Mouse (Mus musculus) liver, embryonic 11.5 days (tissue): ENCODE measurements around the gene Itih4. TPM values are rescaled to one million over a fixed set of nuclear protein-coding genes. Genes with fewer than 3 reads are reported as not detected.

Experiments
- ATAC-seq: fragments of 200-750 bp; cut with Nextera tagmentation; replicated peaks from 2 replicates; pipeline ENCODE4 v1.8.0; 2017; ENCODE audit warnings: moderate number of reproducible peaks, mild to moderate bottlenecking, moderate TSS enrichment, moderate library complexity; ENCODE audit not compliant: low FRiP score
- DNase-seq: peaks from one replicate; pipeline ENCODE4 v3.0.0-alpha.2; 2017; ENCODE audit warnings: low spot score
- H3K27ac ChIP-seq: fragments of 300-500 bp; sonication (generic); 2 replicates; pipeline ENCODE4 v1.5.1; 2014; ENCODE audit warnings: mild to moderate bottlenecking, low read depth, low read length, control low read depth
- H3K27me3 ChIP-seq: fragments of 300-500 bp; sonication (generic); replicated peaks from 2 replicates; pipeline ENCODE4 v1.6.1; 2014; ENCODE audit warnings: low read length, mixed read lengths; ENCODE audit not compliant: control insufficient read depth, insufficient read depth
- H3K36me3 ChIP-seq: fragments of 300-500 bp; sonication (generic); 2 replicates; pipeline ENCODE4 v1.6.1; 2014; ENCODE audit warnings: mild to moderate bottlenecking, low read length, moderate library complexity, mixed read lengths; ENCODE audit not compliant: control insufficient read depth, insufficient read depth
- H3K4me1 ChIP-seq: fragments of 300-500 bp; sonication (generic); replicated peaks from 2 replicates; pipeline ENCODE4 v1.6.1; 2014; ENCODE audit warnings: low read length, mixed read lengths; ENCODE audit not compliant: control insufficient read depth, insufficient read depth
- H3K4me2 ChIP-seq: fragments of 300-500 bp; sonication (generic); 2 replicates; pipeline ENCODE4 v1.6.1; 2014; ENCODE audit warnings: mild to moderate bottlenecking, control low read depth, moderate library complexity
- H3K4me3 ChIP-seq: fragments of 300-500 bp; sonication (generic); 2 replicates; pipeline ENCODE4 v1.5.1; 2014; ENCODE audit warnings: low read depth, low read length, control low read depth
- H3K9ac ChIP-seq: fragments of 300-500 bp; sonication (generic); 2 replicates; pipeline ENCODE4 v1.6.1; 2014; ENCODE audit warnings: low read depth, low read length, control low read depth
- H3K9me3 ChIP-seq: fragments of 300-500 bp; sonication (generic); 2 replicates; pipeline ENCODE4 v1.6.1; 2016; ENCODE audit warnings: low read length, inconsistent platforms, mixed read lengths; ENCODE audit not compliant: control insufficient read depth
- WGBS: fragments of 180-500 bp; shearing (Covaris S2); extraction: QIAGEN DNeasy Blood & Tissue Kit; methylation state at CpG from one replicate; pipeline ENCODE4 v1.1.7; 2014; 5-methylcytosine and 5-hydroxymethylcytosine counted together
- polyA plus RNA-seq: library from polyadenylated mRNA; unstranded; fragments of >200 nt; fragmentation: Nextera tagmentation; extraction: Ambion mirVana; gene quantifications from 2 replicates; pipeline ENCODE4 v1.2.1, GENCODE M21; 2014

Gene Itih4
- polyA plus RNA-seq, 1 experiment from 2014 or later: 3.4 TPM

- no peak overlapping the region for H3K27ac ChIP-seq
- DNase-seq: no peak
- H3K4me1 ChIP-seq: no peaks in the 10 kb centered on the region
- ATAC-seq: no peak
- no peaks in the 10 kb centered on the region for H3K36me3 ChIP-seq
- H3K9me3 ChIP-seq: no peaks in the 10 kb centered on the region
- WGBS: 88% methylated on average over 8 of the region's 8 CpGs
- H3K4me2 ChIP-seq: no peak overlapping the region
- no peak overlapping the region for H3K9ac ChIP-seq
- H3K4me3 ChIP-seq: no peak overlapping the region
- H3K27me3 ChIP-seq: no peaks in the 10 kb centered on the region
Measured at GRCm38 (mm10) chr14:30911141-30911540, 24.9 kb downstream of the Itih4 start.

- Histone ChIP-seq H3K4me1 (no peaks in the 10 kb centered on the region), H3K27me3 (no peaks in the 10 kb centered on the region), H3K27ac (no peak overlapping the region), H3K4me2 (no peak overlapping the region), H3K9ac (no peak overlapping the region), H3K9me3 (no peaks in the 10 kb centered on the region), H3K4me3 (no peak overlapping the region), H3K36me3 (no peaks in the 10 kb centered on the region)
- DNase-seq (no peak), ATAC-seq (no peak)
- WGBS: 72% methylated on average over 8 of the region's 8 CpGs
Measured at GRCm38 (mm10) chr14:30912641-30913040, 26.4 kb downstream of the Itih4 start.

GRCm38 (mm10) chr14:30913404-30913803 is 27.1 kb downstream of the Itih4 start:
- Histone ChIP-seq H3K36me3 (no peaks in the 10 kb centered on the region), H3K4me3 (no peak overlapping the region), H3K4me1 (no peaks in the 10 kb centered on the region), H3K4me2 (no peak overlapping the region), H3K27ac (no peak overlapping the region), H3K27me3 (no peaks in the 10 kb centered on the region), H3K9me3 (no peaks in the 10 kb centered on the region), H3K9ac (no peak overlapping the region)
- 82% methylated on average over 5 of the region's 5 CpGs for WGBS
- DNase-seq (no peak), ATAC-seq (no peak)

- H3K36me3 ChIP-seq: no peaks in the 10 kb centered on the region
- no peaks in the 10 kb centered on the region for H3K9me3 ChIP-seq
- no peak overlapping the region for H3K27ac ChIP-seq
- DNase-seq (no peak), ATAC-seq (no peak)
- no peak overlapping the region for H3K4me2 ChIP-seq
- H3K4me3 ChIP-seq: no peak overlapping the region
- H3K4me1 ChIP-seq: no peaks in the 10 kb centered on the region
- WGBS: 91% methylated on average over 1 of the region's 1 CpGs
- H3K27me3 ChIP-seq: no peaks in the 10 kb centered on the region
- H3K9ac ChIP-seq: no peak overlapping the region
Measured at GRCm38 (mm10) chr14:30916516-30916915, 30.2 kb downstream of the Itih4 start.

- no peaks in the 10 kb centered on the region for H3K27me3 ChIP-seq
- no peak for ATAC-seq
- no peak for DNase-seq
- H3K9ac ChIP-seq: no peak overlapping the region
- no peaks in the 10 kb centered on the region for H3K4me1 ChIP-seq
- no peaks in the 10 kb centered on the region for H3K36me3 ChIP-seq
- H3K4me2 ChIP-seq: peak overlapping the region; percentile 41
- no peak overlapping the region for H3K4me3 ChIP-seq
- no peak overlapping the region for H3K27ac ChIP-seq
- no peaks in the 10 kb centered on the region for H3K9me3 ChIP-seq
- WGBS: 61% methylated on average over 8 of the region's 8 CpGs
Measured at GRCm38 (mm10) chr14:30922053-30922670, 35.9 kb downstream of the Itih4 start.

GRCm38 (mm10) chr14:30923375-30924105 is 37.3 kb downstream of the Itih4 start, which contains the start of gene Itih3:
Itih3 (minus strand) TSS chr14:30923760.
- peak within 1 kb of the TSS; percentile 13; the same call in 1 of the 2 replicates for H3K4me3 ChIP-seq
- H3K36me3 ChIP-seq: no peaks in the 10 kb centered on the region
- ATAC-seq: no peak
- no peaks in the 10 kb centered on the region for H3K27me3 ChIP-seq
- 0 out of 2 replicates have a peak within 1 kb of the TSS, but pooled peaks have one; percentile 21 for H3K27ac ChIP-seq
- 46% methylated on average over 6 of the region's 6 CpGs for WGBS
- H3K9me3 ChIP-seq: no peaks in the 10 kb centered on the region
- H3K4me1 ChIP-seq: no peaks in the 10 kb centered on the region
- H3K9ac ChIP-seq: no peak within 1 kb of the TSS
- DNase-seq: no peak
- peak within 1 kb of the TSS; percentile 41 for H3K4me2 ChIP-seq

- H3K27me3 ChIP-seq: no peaks in the 10 kb centered on the region
- no peak overlapping the region for H3K9ac ChIP-seq
- H3K9me3 ChIP-seq: no peaks in the 10 kb centered on the region
- H3K4me1 ChIP-seq: no peaks in the 10 kb centered on the region
- no peak overlapping the region for H3K27ac ChIP-seq
- ATAC-seq: no peak
- WGBS: 80% methylated on average over 3 of the region's 3 CpGs
- no peak for DNase-seq
- no peak overlapping the region for H3K4me2 ChIP-seq
- no peak overlapping the region for H3K4me3 ChIP-seq
- H3K36me3 ChIP-seq: no peaks in the 10 kb centered on the region
Measured at GRCm38 (mm10) chr14:30925492-30925891, 39.2 kb downstream of the Itih4 start.

GRCm38 (mm10) chr14:30930386-30930785 is 44.1 kb downstream of the Itih4 start:
- H3K27ac ChIP-seq: no peak overlapping the region
- 85% methylated on average over 4 of the region's 4 CpGs for WGBS
- H3K36me3 ChIP-seq: no peaks in the 10 kb centered on the region
- no peak overlapping the region for H3K9ac ChIP-seq
- no peaks in the 10 kb centered on the region for H3K4me1 ChIP-seq
- no peak overlapping the region for H3K4me2 ChIP-seq
- H3K27me3 ChIP-seq: no peaks in the 10 kb centered on the region
- no peak for DNase-seq
- no peak overlapping the region for H3K4me3 ChIP-seq
- ATAC-seq: no peak
- H3K9me3 ChIP-seq: no peaks in the 10 kb centered on the region

- H3K27ac ChIP-seq: no peak overlapping the region
- no peak for ATAC-seq
- 79% methylated on average over 9 of the region's 9 CpGs for WGBS
Measured at GRCm38 (mm10) chr14:30933351-30933750, 47.1 kb downstream of the Itih4 start.

More at GRCm38 (mm10) chr14:30933351-30933750, 47.1 kb downstream of the Itih4 start:
- Histone ChIP-seq H3K27me3 (no peaks in the 10 kb centered on the region), H3K9me3 (no peaks in the 10 kb centered on the region), H3K36me3 (no peaks in the 10 kb centered on the region), H3K9ac (no peak overlapping the region), H3K4me3 (no peak overlapping the region), H3K4me1 (no peaks in the 10 kb centered on the region), H3K4me2 (no peak overlapping the region)
- DNase-seq: no peak
